Mouse (Mus musculus) testis, adult 2 months (tissue): ENCODE measurements at regions not wholly inside any gene's neighbourhood (a gene's known extent, or its start where the extent isn't known, plus 50 kb on each side); places are given as distances from the start of the nearest gene placed in this dataset.

Experiments
- H3K27ac ChIP-seq: fragments of 200-500 bp; 2 replicates; pipeline ENCODE4 v1.5.1; 2012; ENCODE audit warnings: low read depth, low read length; ENCODE audit not compliant: control insufficient read depth, insufficient read depth
- H3K27me3 ChIP-seq: fragments of 200-500 bp; 2 replicates; pipeline ENCODE4 v1.6.1; 2012; ENCODE audit warnings: mild to moderate bottlenecking, low read length, moderate library complexity; ENCODE audit not compliant: control insufficient read depth, insufficient read depth
- H3K36me3 ChIP-seq: fragments of 200-500 bp; 2 replicates; pipeline ENCODE4 v1.6.1; 2012; ENCODE audit warnings: mild to moderate bottlenecking, low read length; ENCODE audit not compliant: control insufficient read depth, insufficient read depth
- H3K4me1 ChIP-seq: fragments of 200-500 bp; 2 replicates; pipeline ENCODE4 v1.6.1; 2012; ENCODE audit warnings: low read length; ENCODE audit not compliant: control insufficient read depth, insufficient read depth
- H3K4me3 ChIP-seq: fragments of 200-500 bp; 2 replicates; pipeline ENCODE4 v1.5.1; 2012; ENCODE audit warnings: low read depth, mild to moderate bottlenecking, low read length, moderate library complexity, mixed read lengths; ENCODE audit not compliant: control insufficient read depth
- CTCF ChIP-seq: fragments of 200-500 bp; IDR thresholded peaks from 2 replicates; pipeline ENCODE4 v1.5.1; 2012; ENCODE audit warnings: low read depth, mild to moderate bottlenecking, inconsistent platforms, low read length, moderate library complexity; ENCODE audit not compliant: control insufficient read depth, insufficient read depth, insufficient replicate concordance
- POLR2A ChIP-seq: fragments of 200-500 bp; IDR thresholded peaks from 2 replicates; pipeline ENCODE4 v1.6.1; 2012; ENCODE audit warnings: low read depth, mild to moderate bottlenecking, inconsistent platforms, low read length, moderate library complexity; ENCODE audit not compliant: control insufficient read depth

GRCm38 (mm10) chr15:69460581-69461194 lies 2960.0 kb upstream of the Lrrc6 start:
- H3K27me3 ChIP-seq: no peaks in the 10 kb centered on the region
- no peaks in the 10 kb centered on the region for H3K36me3 ChIP-seq
- TF ChIP-seq POLR2A (no peak), CTCF (no peak)
- no peak overlapping the region for H3K4me3 ChIP-seq
- H3K27ac ChIP-seq: no peak overlapping the region
- no peaks in the 10 kb centered on the region for H3K4me1 ChIP-seq

GRCm38 (mm10) chr15:69457473-69457872 lies 2956.8 kb upstream of the Lrrc6 start:
- Histone ChIP-seq H3K4me3 (no peak overlapping the region), H3K36me3 (no peaks in the 10 kb centered on the region), H3K27ac (no peak overlapping the region), H3K27me3 (no peaks in the 10 kb centered on the region), H3K4me1 (no peaks in the 10 kb centered on the region)
- no peak for TF ChIP-seq CTCF
- no peak for TF ChIP-seq POLR2A

GRCm38 (mm10) chr15:69456191-69456770 lies 2955.6 kb upstream of the Lrrc6 start:
- H3K4me3 ChIP-seq: no peak overlapping the region
- no peaks in the 10 kb centered on the region for H3K27me3 ChIP-seq
- no peaks in the 10 kb centered on the region for H3K4me1 ChIP-seq
- H3K36me3 ChIP-seq: no peaks in the 10 kb centered on the region
- TF ChIP-seq CTCF (no peak), POLR2A (no peak)
- H3K27ac ChIP-seq: no peak overlapping the region

- Histone ChIP-seq H3K4me3 (no peak overlapping the region), H3K27ac (no peak overlapping the region), H3K36me3 (no peaks in the 10 kb centered on the region), H3K27me3 (no peaks in the 10 kb centered on the region), H3K4me1 (no peaks in the 10 kb centered on the region)
- no peak for TF ChIP-seq CTCF
- TF ChIP-seq POLR2A: no peak
These were observed 2940.3 kb upstream of the Lrrc6 start for GRCm38 (mm10) chr15:69441008-69441407.

- H3K27me3 ChIP-seq: no peaks in the 10 kb centered on the region
- no peak overlapping the region for H3K27ac ChIP-seq
- H3K36me3 ChIP-seq: no peaks in the 10 kb centered on the region
- no peak for TF ChIP-seq POLR2A
- TF ChIP-seq CTCF: no peak
- H3K4me1 ChIP-seq: no peaks in the 10 kb centered on the region
- no peak overlapping the region for H3K4me3 ChIP-seq
These were observed 2912.9 kb upstream of the Lrrc6 start for GRCm38 (mm10) chr15:69413531-69414011.

GRCm38 (mm10) chr15:69389575-69389974 lies 2888.9 kb upstream of the Lrrc6 start:
- H3K36me3 ChIP-seq: no peaks in the 10 kb centered on the region
- H3K4me1 ChIP-seq: no peaks in the 10 kb centered on the region
- TF ChIP-seq POLR2A (no peak), CTCF (no peak)
- no peak overlapping the region for H3K27ac ChIP-seq
- H3K27me3 ChIP-seq: no peaks in the 10 kb centered on the region
- no peak overlapping the region for H3K4me3 ChIP-seq

- Histone ChIP-seq H3K27ac (no peak overlapping the region), H3K4me3 (no peak overlapping the region)
- TF ChIP-seq POLR2A (no peak), CTCF (no peak)
These were observed 2886.8 kb upstream of the Lrrc6 start for GRCm38 (mm10) chr15:69387466-69387865.

GRCm38 (mm10) chr15:69365440-69365839 lies 2864.7 kb upstream of the Lrrc6 start:
- H3K4me1 ChIP-seq: no peaks in the 10 kb centered on the region
- H3K27ac ChIP-seq: no peak overlapping the region
- no peaks in the 10 kb centered on the region for H3K36me3 ChIP-seq
- H3K27me3 ChIP-seq: no peaks in the 10 kb centered on the region
- H3K4me3 ChIP-seq: no peak overlapping the region
- no peak for TF ChIP-seq CTCF
- no peak for TF ChIP-seq POLR2A

More at GRCm38 (mm10) chr15:69387466-69387865, 2886.8 kb upstream of the Lrrc6 start:
- no peaks in the 10 kb centered on the region for H3K36me3 ChIP-seq
- no peaks in the 10 kb centered on the region for H3K4me1 ChIP-seq
- no peaks in the 10 kb centered on the region for H3K27me3 ChIP-seq
